Mouse (Mus musculus): ENCODE measurements around the gene Fbxo24.
"Not testable (repeated sequence)": the region's sequence is repeated elsewhere in the genome, so short reads cannot be mapped to it uniquely, and the experiment has no call there.

- not testable (repeated sequence) for TF ChIP-seq CTCF (IDR thresholded peaks at IDR 0.05; ENCODE audit: low read depth, low read length); POLR2A (IDR thresholded peaks at IDR 0.05; ENCODE audit: extremely low read depth, insufficient read depth, low read length)
These were observed 13.9 kb downstream of the Fbxo24 start for GRCm38 (mm10) chr5:137614921-137615320.
